Mouse (Mus musculus) spleen, adult 2 months (tissue): ENCODE data around the gene Apba3.

ENCODE experiments used
- CTCF ChIP-seq: fragments of 200-500 bp; IDR thresholded peaks from 2 replicates; pipeline ENCODE4 v1.5.1; 2011; ENCODE audit warnings: mild to moderate bottlenecking, inconsistent platforms; ENCODE audit not compliant: insufficient read depth, insufficient read length, insufficient replicate concordance; ENCODE audit errors: extremely low read depth
- POLR2A ChIP-seq: fragments of 200-500 bp; IDR thresholded peaks from 2 replicates; pipeline ENCODE4 v1.6.1; 2011; ENCODE audit warnings: low read depth, low read length, inconsistent platforms

DNA sequence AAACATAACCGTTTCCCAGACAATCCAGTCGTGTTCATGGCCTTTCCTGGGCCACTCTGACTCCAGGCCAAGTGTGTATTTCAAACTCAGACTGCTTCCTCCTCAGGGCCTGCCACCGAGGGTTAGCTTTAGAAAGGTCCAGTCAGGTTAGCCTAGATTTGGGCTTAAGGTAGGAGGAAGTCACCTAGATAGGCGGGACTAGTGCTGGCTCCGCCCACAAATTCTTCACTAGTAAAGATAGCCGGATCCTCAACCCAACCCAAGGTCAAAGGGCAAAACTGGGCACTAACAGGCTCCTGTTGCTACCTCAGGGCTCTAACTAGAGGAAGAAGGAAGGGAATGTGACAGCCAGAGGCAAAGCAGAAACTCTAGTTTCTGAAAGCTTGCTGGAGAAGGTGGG lies 19.8 kb downstream of the Apba3 start:
- TF ChIP-seq CTCF (no peak), POLR2A (no peak)
